Mouse (Mus musculus) cerebellum, postnatal 10 days (tissue): ENCODE results near the gene Plekha4.
"Not testable (repeated sequence)": the region's sequence is repeated elsewhere in the genome, so short reads cannot be mapped to it uniquely, and the experiment has no call there.

Source experiments
- DNase-seq, 2 experiments: peaks; one replicate each; pipeline ENCODE4 v3.0.0; 2021; ENCODE audit warnings: mixed read lengths in 2 of 2

Plekha4 gene

GRCm38 (mm10) chr7:45525809-45526473, at the start of gene Plekha4, which contains the start of gene Ppp1r15a:
TSS of gene Plekha4 (plus strand) at chr7:45526330.
TSS of gene Ppp1r15a (minus strand) at chr7:45526268.
- peak; percentile 97 to 98 for DNase-seq

DNA sequence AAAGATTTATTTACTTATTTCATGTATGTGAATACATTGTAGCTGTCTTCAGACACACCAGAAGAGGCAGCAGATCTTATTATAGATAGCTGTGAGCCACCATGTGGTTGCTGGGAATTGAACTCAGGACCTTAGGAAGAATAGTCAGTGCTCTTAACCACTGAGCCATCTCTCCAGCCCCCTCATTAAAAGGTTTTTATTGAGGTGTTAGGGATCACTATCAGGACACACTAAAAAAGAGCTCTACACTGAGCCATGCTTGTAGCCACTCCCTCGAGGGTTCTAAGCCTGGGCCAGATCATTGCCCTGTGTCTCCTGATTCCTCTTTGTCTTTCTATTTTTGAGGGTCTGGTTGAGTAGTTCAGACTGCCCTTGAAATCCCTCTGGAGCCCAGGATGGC, 49.7 kb upstream of the Plekha4 start:
- no peak for DNase-seq

DNA sequence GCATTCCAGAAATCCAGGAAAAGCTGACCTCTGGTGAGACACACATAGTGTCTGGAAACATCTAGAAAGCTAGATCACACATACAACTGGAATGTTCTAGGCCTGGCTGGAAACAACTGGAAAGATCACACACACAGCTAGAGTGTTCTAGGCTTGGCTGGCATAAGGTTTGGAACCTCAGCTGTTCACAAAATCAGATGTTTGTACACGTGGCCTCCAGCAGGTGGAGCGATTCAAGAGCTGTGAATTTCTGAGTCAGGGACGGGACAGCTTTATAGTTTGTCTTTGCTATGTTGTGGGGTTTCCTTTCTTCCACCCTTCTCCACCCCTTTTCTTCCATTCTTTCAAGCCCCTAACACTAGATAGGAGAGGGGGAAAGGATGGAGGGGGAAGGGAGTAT, 49.1 kb upstream of the Plekha4 start:
- DNase-seq = peak; percentile 80 to 81

DNA sequence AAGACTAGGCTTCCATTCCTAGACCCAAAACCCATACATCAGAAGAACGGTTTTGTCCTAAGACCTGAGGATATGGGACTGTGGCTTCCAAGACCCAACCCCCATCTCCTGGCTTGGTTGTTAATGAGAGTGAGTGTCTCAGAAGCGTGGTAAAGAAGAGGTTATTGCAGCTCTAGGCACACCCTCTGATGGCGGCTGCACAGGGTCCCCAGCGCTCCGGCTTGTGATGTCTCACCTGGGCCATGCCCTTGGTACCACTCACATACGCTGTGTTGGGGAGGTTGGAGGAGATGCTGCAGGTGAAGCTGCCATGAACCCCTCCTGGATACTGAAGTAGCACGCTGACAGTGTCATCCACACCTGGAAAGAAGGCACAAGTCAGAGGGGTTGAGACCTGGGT, 47.4 kb upstream of the Plekha4 start:
- no peak for DNase-seq

DNA sequence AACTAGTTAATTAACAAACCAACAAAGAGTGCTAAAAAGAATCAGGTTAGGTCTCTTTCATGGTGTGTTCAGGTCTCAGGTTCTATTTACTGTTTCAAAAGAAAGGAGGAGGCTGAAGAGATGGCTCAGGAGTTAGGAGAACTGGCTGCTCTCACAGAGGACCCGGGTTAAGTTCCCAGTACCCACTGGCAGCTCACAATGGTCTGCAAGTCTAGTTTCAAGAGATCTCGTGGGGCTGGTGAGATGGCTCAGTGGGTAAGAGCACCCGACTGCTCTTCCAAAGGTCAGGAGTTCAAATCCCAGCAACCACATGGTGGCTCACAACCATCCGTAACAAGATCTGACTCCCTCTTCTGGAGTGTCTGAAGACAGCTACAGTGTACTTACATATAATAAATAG, 45.8 kb upstream of the Plekha4 start:
- not testable (repeated sequence) for DNase-seq

DNA sequence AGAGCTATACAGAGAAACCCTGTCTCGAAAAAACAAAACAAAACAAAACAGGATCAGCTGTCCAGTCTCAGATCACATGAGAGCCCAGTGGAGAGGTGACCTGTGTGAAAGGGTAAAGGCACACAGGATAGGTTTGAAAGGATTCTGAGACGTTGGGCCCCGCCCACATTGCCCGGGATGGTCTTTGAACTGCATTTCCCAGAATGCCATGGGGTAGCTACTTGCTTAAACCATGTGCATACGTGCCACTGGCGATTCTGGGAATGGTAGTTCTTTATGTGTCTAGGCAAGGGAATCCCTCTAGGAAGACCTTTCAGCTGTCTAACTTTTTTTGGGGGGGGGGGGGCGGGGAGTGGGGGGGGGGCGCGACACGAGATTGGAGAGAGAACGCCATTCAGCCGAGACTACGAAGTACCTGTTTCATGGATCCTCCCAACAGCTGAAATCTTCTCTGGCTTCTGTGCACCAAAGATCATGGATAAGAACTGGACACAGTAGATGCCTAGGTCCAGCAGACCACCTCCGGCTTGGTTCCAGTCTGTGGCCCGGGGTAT, 44.7 kb upstream of the Plekha4 start, which contains the start of gene Tulp2:
Gene Tulp2 (plus strand): TSS at position 504 of the 554 bp plus-strand sequence.
- peak; percentile 81 to 82 for DNase-seq

DNA sequence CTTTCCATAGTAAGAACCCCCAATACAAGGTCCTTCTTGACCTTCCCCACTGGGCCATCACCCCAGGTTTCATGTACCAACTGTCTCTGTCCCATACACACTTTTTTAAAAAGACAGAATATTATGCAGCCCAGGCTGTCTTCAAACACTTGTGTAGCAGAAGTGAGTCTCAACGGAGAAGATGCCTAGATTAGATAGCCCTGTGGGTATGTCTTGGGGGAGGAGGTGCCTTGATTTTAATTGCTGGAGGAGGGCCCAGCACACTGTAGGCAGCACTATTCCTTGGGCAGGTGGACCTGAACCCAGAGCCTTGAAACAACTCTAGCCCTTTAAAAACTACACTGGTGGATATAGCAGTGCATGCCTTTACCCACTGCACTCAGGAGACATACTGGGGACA, 44.0 kb upstream of the Plekha4 start:
- no peak for DNase-seq

- not testable (repeated sequence) for DNase-seq
Observed at GRCm38 (mm10) chr7:45484985-45485384, 41.1 kb upstream of the Plekha4 start.

DNA sequence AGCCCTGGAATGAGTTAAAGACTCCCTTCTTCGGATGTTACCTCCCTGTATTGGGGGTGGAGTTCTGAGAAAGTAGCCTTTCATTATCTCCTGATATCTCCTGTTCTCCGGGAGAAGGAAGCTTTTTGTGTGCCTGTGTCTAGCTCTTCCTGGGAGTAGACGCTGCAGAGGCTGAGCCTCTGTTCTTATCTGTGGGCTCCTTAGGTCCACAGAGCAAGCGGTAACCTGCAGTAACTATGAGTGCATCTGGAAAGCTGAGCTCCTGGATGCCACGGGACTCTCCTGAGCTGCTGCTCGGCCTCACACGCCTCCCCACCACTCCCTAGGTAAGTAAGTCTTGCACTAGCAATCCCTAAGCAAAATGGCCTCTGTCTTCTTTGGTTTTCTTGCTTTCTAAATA, 40.0 kb upstream of the Plekha4 start:
- DNase-seq = no peak

- no peak for DNase-seq
Observed at GRCm38 (mm10) chr7:45486761-45487415, 39.2 kb upstream of the Plekha4 start, which contains the start of gene Gm45808. TSS of gene Gm45808 (minus strand) at chr7:45486811.

DNA sequence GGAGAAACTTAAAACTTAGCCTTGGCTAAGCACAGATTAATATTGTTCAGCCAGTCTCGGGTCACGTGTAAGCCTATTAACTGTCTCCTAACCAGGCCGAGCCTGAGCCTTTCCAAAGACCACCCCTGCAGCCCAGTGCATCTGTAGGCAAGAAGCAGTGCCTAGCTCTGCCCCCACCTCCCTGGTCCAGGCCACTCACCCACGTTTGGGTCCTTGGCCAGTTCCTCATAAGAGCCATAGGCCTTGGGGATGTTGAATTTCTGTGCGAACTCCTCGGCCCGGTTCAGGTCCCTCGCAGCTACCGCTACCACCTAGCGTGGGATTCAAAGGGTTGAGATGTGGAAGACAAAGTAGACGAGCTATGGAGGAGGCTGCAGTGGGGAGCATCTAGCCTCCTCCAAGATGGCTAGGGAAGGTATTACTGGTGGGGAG, 38.3 kb upstream of the Plekha4 start:
- no peak for DNase-seq

- DNase-seq = peak; percentile 78 to 79
Observed at GRCm38 (mm10) chr7:45488293-45489204, 37.6 kb upstream of the Plekha4 start, which contains the start of gene Dhdh. TSS of gene Dhdh (minus strand) at chr7:45488805.

- DNase-seq = no peak
Observed at GRCm38 (mm10) chr7:45489578-45489977, 36.6 kb upstream of the Plekha4 start.

DNA sequence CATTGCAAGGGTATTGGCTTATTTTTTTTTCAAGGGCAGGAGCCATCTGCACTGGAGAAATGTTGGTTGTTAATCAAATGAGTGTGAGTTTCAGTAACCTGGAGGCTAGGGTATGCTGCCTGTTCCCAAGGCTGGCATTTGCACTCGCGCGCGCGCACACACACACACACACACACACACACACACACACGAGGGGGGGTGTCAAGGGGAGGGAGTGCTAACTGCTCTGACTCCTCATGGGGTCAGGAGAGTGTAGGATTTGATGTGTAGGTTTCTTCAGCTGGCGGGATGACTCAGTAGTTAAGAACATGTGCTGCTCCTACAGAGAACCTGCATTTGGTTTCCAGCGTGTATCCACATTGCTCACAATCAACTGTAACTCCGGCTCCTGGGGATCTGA, 35.3 kb upstream of the Plekha4 start:
- no peak for DNase-seq

GRCm38 (mm10) chr7:45491264-45491663, 34.9 kb upstream of the Plekha4 start:
- DNase-seq = no peak

DNA sequence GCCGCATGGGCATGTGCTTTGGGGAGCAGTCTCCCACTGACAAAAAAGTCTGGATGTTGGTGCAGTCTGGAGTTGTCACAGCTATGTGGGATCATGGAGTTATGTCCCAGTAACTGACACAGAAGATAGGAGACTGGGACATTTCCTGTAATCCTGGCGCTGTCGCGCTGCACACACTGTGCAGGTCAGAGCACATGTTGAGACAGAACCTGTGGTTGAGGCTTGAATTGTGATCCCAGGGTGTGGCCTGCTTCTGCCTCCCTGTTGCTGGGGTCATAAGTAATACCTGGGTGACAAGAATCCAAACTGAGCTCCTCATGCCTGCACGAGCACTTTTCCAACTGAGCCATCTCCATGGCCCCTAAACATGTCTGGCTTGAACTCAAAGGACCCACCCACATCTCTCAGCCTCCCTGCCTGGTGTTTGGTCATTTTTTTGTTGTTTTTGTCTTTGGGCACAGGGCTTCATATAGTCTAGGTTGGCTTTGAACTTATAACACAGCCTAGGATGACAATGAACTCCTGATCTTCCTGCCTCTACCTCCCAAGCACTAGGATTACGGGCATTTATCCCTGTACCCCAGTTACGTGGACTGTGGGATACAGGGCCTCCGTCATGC, 33.8 kb upstream of the Plekha4 start:
- DNase-seq = no peak

- DNase-seq = peak; percentile 72
Observed at GRCm38 (mm10) chr7:45492951-45493350, 33.2 kb upstream of the Plekha4 start.

- no peak for DNase-seq
Observed at GRCm38 (mm10) chr7:45494548-45494947, 31.6 kb upstream of the Plekha4 start.

- DNase-seq = no peak
Observed at GRCm38 (mm10) chr7:45498427-45498826, 27.7 kb upstream of the Plekha4 start.

GRCm38 (mm10) chr7:45507583-45507982, 18.5 kb upstream of the Plekha4 start:
- DNase-seq = no peak

GRCm38 (mm10) chr7:45508561-45508960, 17.6 kb upstream of the Plekha4 start:
- no peak for DNase-seq

- DNase-seq = no peak
Observed at GRCm38 (mm10) chr7:45509181-45509882, 16.8 kb upstream of the Plekha4 start.
